Mouse (Mus musculus) limb, embryonic 11.5 days (tissue): Measurements from ENCODE around the gene Sdk2. TPM values are rescaled to one million over a fixed set of nuclear protein-coding genes. Genes with fewer than 3 reads are reported as not detected.

Source experiments
- ATAC-seq: fragments of 200-750 bp; cut with Nextera tagmentation; 2 replicates; pipeline ENCODE4 v1.8.0; 2017; ENCODE audit warnings: low read depth; ENCODE audit not compliant: insufficient number of reproducible peaks, low FRiP score, low TSS enrichment
- DNase-seq: peaks from one replicate; pipeline ENCODE4 v3.0.0-alpha.2; 2015; ENCODE audit warnings: low spot score
- H3K27ac ChIP-seq: fragments of 300-500 bp; sonication (generic); replicated peaks from 2 replicates; pipeline ENCODE4 v1.5.1; 2014; ENCODE audit warnings: low read depth, mild to moderate bottlenecking, low read length
- H3K27me3 ChIP-seq: fragments of 300-500 bp; sonication (generic); 2 replicates; pipeline ENCODE4 v1.6.1; 2014; ENCODE audit warnings: mild to moderate bottlenecking, low read length, mixed read lengths; ENCODE audit not compliant: control insufficient read depth, insufficient read depth
- H3K36me3 ChIP-seq: fragments of 300-500 bp; sonication (generic); 2 replicates; pipeline ENCODE4 v1.6.1; 2014; ENCODE audit warnings: mild to moderate bottlenecking, low read length, moderate library complexity, mixed read lengths; ENCODE audit not compliant: control insufficient read depth, insufficient read depth
- H3K4me1 ChIP-seq: fragments of 300-500 bp; sonication (generic); 2 replicates; pipeline ENCODE4 v1.6.1; 2014; ENCODE audit warnings: low read length, mixed read lengths; ENCODE audit not compliant: control insufficient read depth, insufficient read depth
- H3K4me2 ChIP-seq: fragments of 300-500 bp; sonication (generic); 2 replicates; pipeline ENCODE4 v1.6.1; 2014; ENCODE audit warnings: low read depth, mild to moderate bottlenecking, moderate library complexity; ENCODE audit not compliant: severe bottlenecking
- H3K4me3 ChIP-seq: fragments of 300-500 bp; sonication (generic); 2 replicates; pipeline ENCODE4 v1.5.1; 2014; ENCODE audit warnings: low read depth, low read length
- H3K9ac ChIP-seq: fragments of 300-500 bp; sonication (generic); 2 replicates; pipeline ENCODE4 v1.6.1; 2014; ENCODE audit warnings: mild to moderate bottlenecking, low read length
- H3K9me3 ChIP-seq: fragments of 300-500 bp; sonication (generic); 2 replicates; pipeline ENCODE4 v1.6.1; 2016; ENCODE audit warnings: low read length; ENCODE audit not compliant: control insufficient read depth
- WGBS: fragments of 180-500 bp; shearing (Covaris S2); extraction: QIAGEN DNeasy Blood & Tissue Kit; methylation state at CpG from one replicate; pipeline ENCODE4 v1.1.7; 2014; 5-methylcytosine and 5-hydroxymethylcytosine counted together
- polyA plus RNA-seq: library from polyadenylated mRNA; unstranded; fragments of >200 nt; fragmentation: Nextera tagmentation; extraction: Ambion mirVana; gene quantifications from 2 replicates; pipeline ENCODE4 v1.2.1, GENCODE M21; 2014

Gene Sdk2
- polyA plus RNA-seq, 1 experiment from 2014 or later = 0.60 TPM

DNA sequence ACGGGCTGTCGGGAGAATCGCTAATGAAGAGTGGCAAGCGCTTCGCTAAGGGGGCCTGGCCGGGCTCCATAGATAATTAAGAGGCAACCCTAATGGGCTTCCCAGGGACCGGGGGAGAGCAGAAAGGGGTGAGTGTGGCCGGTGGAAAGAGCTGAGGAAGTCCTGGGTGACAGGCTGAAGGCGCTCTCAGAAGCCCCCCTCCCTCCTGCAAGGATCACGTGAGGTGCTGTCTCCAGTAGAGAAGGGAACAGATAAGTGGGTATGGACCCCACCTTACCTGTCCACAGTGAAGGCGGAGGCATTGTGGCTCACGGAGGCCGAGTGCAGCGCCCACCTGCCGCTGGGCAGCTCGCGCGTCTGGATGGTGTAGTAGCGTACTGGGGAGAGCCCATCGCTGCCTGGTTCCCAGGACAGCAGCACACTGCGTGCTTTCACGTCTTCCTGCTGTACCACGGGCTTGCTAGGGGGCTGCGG is 238.7 kb downstream of the Sdk2 start:
- Histone ChIP-seq H3K4me1 (0 out of 2 replicates have a peak, but pooled peaks cover 2% of the 10 kb centered on the region), H3K4me2 (no peak overlapping the region), H3K36me3 (no peaks in the 10 kb centered on the region), H3K27ac (no peak overlapping the region), H3K9ac (no peak overlapping the region), H3K9me3 (no peaks in the 10 kb centered on the region), H3K27me3 (no peaks in the 10 kb centered on the region), H3K4me3 (no peak overlapping the region)
- no peak for ATAC-seq
- 37% methylated on average over 24 of the region's 24 CpGs for WGBS
- DNase-seq = no peak

DNA sequence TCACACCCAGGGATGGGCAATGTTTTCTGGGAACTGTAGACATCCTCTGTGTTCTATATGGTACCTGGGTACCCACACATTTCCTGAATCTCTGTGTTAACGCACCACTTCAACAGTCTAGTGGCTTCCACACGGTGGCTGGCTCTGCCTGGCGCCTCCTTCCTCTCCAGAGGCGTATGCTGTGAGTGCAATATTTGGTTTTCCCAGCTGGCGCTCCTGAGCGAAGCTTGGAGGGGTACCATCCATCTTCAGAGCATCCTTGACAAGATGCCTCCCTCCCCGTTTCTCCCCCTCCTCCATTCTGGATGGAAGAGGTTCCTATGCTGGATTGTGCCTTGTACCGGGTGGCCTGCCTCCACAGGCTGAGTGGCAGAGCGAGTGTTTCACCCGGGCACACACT is 246.8 kb downstream of the Sdk2 start:
- H3K27ac ChIP-seq = no peak overlapping the region
- WGBS = 86% methylated on average over 10 of the region's 10 CpGs
- no peak for ATAC-seq
- no peak overlapping the region for H3K9ac ChIP-seq
- H3K4me3 ChIP-seq = no peak overlapping the region
- no peaks in the 10 kb centered on the region for H3K4me1 ChIP-seq
- H3K9me3 ChIP-seq = no peaks in the 10 kb centered on the region
- H3K4me2 ChIP-seq = no peak overlapping the region
- H3K36me3 ChIP-seq = no peaks in the 10 kb centered on the region
- no peaks in the 10 kb centered on the region for H3K27me3 ChIP-seq
- no peak for DNase-seq

DNA sequence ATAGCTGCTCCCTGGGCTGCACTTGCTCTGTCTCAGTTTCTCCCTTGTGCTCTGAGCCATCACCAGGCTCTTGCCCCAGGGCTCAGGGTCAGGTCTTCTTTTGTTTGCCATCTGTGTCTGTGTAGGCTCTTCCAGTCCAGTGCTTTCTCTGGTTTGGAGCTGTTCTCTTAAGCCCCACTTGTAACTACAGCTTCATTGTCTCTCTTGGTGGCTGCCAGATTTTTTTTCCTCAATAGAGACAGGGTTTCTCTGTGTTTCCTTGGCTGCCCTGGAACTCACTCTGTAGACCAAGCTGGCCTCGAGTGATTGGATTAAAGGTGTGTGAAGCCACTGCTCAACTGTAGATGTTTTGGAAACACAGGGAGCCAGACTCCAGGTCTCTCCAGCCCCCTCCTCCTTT is 247.8 kb downstream of the Sdk2 start:
- Histone ChIP-seq H3K27me3 (no peaks in the 10 kb centered on the region), H3K4me2 (no peak overlapping the region), H3K27ac (no peak overlapping the region), H3K36me3 (no peaks in the 10 kb centered on the region), H3K9ac (no peak overlapping the region), H3K9me3 (no peaks in the 10 kb centered on the region), H3K4me1 (no peaks in the 10 kb centered on the region), H3K4me3 (no peak overlapping the region)
- DNase-seq (no peak), ATAC-seq (no peak)
- WGBS = 52% methylated on average over 1 of the region's 1 CpGs

DNA sequence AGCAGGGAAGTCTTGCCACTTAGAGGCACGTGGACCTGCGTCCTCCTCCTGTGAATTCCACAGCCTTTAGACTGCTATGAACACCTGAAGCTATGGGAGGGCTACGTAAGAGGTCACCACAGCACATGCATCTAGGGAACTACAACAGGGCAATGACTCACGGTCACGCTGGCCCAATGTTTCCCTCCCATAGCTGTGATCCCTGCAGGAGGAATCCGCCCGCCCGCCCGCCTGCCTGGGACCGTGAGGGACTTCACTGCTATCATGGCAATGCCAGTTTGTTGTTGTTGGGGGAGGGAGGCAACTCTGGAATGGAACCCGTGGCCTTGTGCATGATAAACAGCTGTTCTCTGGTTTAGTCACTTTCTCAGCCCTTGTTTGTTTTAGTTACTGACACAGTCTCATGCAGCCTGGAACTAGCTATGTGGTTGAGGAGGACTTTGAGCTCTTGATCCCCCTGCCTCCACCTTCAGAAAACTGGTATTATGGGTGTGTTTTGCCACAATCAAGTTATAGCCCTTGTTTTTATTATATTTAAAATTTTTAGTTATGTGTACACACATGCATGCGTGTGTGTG is 249.8 kb downstream of the Sdk2 start:
- no peak overlapping the region for H3K4me2 ChIP-seq
- H3K9ac ChIP-seq = no peak overlapping the region
- 82% methylated on average over 12 of the region's 12 CpGs for WGBS
- H3K36me3 ChIP-seq = no peaks in the 10 kb centered on the region
- no peak overlapping the region for H3K27ac ChIP-seq
- no peak for ATAC-seq
- H3K4me3 ChIP-seq = no peak overlapping the region
- DNase-seq = no peak
- no peaks in the 10 kb centered on the region for H3K4me1 ChIP-seq
- H3K27me3 ChIP-seq = no peaks in the 10 kb centered on the region
- no peaks in the 10 kb centered on the region for H3K9me3 ChIP-seq

DNA sequence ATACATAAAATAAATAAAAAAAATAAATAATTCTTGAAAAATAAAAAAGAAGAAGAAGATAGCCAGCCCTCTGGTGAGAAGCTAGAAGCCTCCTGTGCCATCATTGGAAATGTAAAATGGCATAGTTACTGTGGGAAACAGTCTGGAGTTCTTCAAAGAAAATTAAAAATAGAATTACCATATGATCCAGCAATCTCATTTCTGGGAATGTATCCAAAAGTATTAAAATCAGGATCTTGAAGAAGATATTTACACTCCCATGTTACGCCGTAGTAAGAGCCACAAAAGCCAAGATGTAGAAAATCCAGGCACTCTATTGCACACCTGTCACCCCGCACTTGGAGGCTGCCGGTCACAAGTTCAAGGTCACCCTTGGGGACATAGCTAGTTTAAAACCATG is 250.4 kb downstream of the Sdk2 start:
- H3K27me3 ChIP-seq = no peaks in the 10 kb centered on the region
- H3K4me1 ChIP-seq = no peaks in the 10 kb centered on the region
- DNase-seq (no peak), ATAC-seq (no peak)
- 93% methylated on average over 4 of the region's 4 CpGs for WGBS
- no peaks in the 10 kb centered on the region for H3K9me3 ChIP-seq
- no peak overlapping the region for H3K27ac ChIP-seq
- H3K4me2 ChIP-seq = no peak overlapping the region
- no peak overlapping the region for H3K4me3 ChIP-seq
- no peak overlapping the region for H3K9ac ChIP-seq
- H3K36me3 ChIP-seq = no peaks in the 10 kb centered on the region

DNA sequence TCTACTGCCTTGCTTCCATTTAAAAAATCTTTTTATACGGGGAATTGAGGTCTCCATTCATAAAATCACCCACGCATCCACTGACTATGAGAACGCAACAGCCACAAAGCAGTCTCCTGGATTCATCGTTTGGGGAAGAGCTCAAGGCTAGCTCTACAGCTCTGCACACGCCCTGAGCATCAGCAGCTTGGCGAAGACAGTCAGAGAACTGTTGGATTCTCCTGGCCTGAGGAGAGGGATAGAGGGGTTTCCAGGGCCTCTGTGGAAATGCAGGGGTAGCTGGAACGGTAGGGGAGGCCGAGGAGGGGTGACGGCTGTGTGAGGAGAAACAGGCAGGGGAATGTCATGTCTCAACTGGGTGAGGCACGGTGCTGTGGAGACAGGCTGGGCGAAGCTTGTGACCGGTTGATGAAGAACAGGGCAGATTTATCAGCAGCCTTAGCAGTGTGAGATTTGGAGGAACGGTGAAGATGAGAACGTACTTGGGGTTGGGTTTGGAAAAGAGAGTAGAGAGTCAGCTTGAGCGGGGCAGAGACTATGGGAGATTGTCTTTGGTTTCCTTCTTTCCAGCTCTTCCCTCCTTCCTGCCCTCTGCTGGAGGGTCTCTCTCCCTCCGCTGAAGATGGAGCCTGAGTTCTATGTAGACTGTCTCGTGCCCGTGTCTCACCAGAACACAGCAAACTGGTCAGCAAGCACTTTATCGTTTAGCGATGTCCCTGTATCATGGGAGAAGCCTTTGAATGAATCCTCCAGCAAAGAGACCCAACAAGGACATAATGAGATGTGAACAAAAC is 255.1 kb downstream of the Sdk2 start:
- no peaks in the 10 kb centered on the region for H3K36me3 ChIP-seq
- peaks cover 13% of the 10 kb centered on the region for H3K4me1 ChIP-seq
- DNase-seq (no peak), ATAC-seq (no peak)
- H3K27ac ChIP-seq = no peak overlapping the region
- WGBS = 52% methylated on average over 20 of the region's 20 CpGs
- H3K4me3 ChIP-seq = no peak overlapping the region
- H3K4me2 ChIP-seq = no peak overlapping the region
- no peaks in the 10 kb centered on the region for H3K27me3 ChIP-seq
- no peak overlapping the region for H3K9ac ChIP-seq
- no peaks in the 10 kb centered on the region for H3K9me3 ChIP-seq

DNA sequence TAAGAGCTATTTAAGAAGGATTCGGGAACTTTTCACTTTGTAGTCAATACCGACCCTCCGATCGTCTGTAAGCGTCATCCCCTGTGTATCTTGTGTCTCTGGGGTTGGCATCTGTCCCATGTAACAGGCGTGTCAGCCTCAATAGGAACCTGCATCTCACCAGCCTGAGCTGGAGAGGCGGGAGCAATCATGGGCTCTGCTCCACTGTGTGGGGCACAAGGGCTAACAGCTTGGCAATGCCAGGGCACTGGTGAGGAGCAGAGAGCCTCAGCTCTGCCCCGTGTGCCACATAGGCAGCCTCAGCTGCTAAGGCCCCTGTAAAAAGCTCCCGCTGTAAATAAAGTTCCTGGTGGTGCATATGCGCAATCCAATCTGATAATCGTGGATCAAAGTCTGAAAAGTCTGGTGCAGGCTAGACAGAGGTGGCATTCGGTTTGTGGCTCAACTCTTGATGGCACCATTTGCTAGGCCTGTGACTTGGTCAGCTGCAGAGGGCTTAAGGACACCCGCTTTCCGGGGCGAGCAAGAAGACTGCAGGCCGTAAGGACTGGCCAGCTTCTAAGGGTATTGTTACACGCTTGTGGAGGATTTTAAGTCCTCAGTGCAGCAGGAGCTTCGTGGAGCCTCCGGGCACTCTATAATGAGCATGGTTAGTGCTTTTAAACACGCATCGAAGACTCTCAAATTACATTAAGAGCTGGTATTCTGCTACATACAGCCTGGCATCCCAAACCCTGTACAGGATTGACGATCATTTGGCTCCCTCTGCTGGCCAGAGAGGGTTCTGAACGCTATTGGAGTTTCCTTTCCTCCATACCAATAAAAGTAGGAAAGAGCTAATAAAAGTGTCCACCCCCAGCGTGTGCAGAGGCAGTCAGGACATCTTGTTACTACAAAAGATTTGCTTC is 256.0 kb downstream of the Sdk2 start:
- H3K4me3 ChIP-seq = no peak overlapping the region
- 45% methylated on average over 24 of the region's 24 CpGs for WGBS
- H3K9ac ChIP-seq = peak overlapping the region; percentile 30; the same call in 1 of the 2 replicates
- H3K4me2 ChIP-seq = peak overlapping the region; percentile 16; the same call in 1 of the 2 replicates
- H3K27ac ChIP-seq = no peak overlapping the region
- peaks cover 18% of the 10 kb centered on the region for H3K4me1 ChIP-seq
- H3K9me3 ChIP-seq = no peaks in the 10 kb centered on the region
- no peaks in the 10 kb centered on the region for H3K27me3 ChIP-seq
- DNase-seq (peak; percentile 97), ATAC-seq (peak; percentile 72)
- no peaks in the 10 kb centered on the region for H3K36me3 ChIP-seq

DNA sequence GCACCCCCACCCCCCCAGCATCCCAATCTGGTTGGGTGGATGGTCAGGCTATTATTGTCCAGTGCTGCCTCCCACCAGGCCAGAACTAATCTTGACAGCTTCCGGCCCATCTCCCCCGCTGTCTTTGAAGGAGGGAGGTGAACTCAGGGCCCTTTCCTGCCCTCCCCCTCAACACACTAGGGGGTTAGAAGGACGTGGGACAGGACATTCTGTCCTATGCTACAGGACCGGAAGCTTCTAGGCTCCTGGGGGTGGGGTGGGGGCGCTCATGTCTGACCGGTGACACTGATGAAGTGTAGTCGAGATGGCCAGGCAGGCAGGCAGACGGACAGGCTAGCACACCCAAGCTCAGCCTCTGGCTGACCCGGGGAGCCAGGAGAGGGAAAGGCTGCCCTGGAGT is 259.8 kb downstream of the Sdk2 start:
- H3K9ac ChIP-seq = no peak overlapping the region
- no peak overlapping the region for H3K27ac ChIP-seq
- no peak for DNase-seq

More for the DNA sequence above, 259.8 kb downstream of the Sdk2 start:
- Histone ChIP-seq H3K9me3 (no peaks in the 10 kb centered on the region), H3K36me3 (no peaks in the 10 kb centered on the region; the same call in 1 of the 2 replicates), H3K4me2 (no peak overlapping the region), H3K27me3 (no peaks in the 10 kb centered on the region), H3K4me1 (peaks cover 26% of the 10 kb centered on the region), H3K4me3 (no peak overlapping the region)
- WGBS = 20% methylated on average over 9 of the region's 9 CpGs
- no peak for ATAC-seq
